Mouse (Mus musculus): ENCODE results near the gene Ces2h. TPM values are rescaled to one million over a fixed set of nuclear protein-coding genes. Genes with fewer than 3 reads are reported as not detected.

Ces2h gene
- not detected in 2 replicates for polyA plus RNA-seq (2014; fragmentation: Nextera tagmentation; extraction: Ambion mirVana)

- Histone ChIP-seq H3K4me1 (ENCODE audit: control insufficient read depth, insufficient read depth, low read length) (no peaks in the 10 kb centered on the region), H3K4me2 (replicated peaks; ENCODE audit: low read depth, low read length) (no peak within 1 kb of the TSS), H3K27me3 (ENCODE audit: control insufficient read depth, insufficient read depth, low read length) (no peaks in the 10 kb centered on the region), H3K9me3 (ENCODE audit: control insufficient read depth, low read length) (no peaks in the 10 kb centered on the region), H3K27ac (ENCODE audit: low read depth, low read length) (no peak within 1 kb of the TSS), H3K36me3 (ENCODE audit: control insufficient read depth, insufficient read depth, low read length) (no peaks in the 10 kb centered on the region), H3K4me3 (ENCODE audit: low read length) (no peak within 1 kb of the TSS), H3K9ac (ENCODE audit: low read depth, low read length) (no peak within 1 kb of the TSS)
- WGBS = 67% methylated on average over 7 of the region's 7 CpGs
- no peak for ATAC-seq (ENCODE audit: low FRiP score, low TSS enrichment)
These were observed at the start of gene Ces2h for GRCm38 (mm10) chr8:105000586-105000985. TSS of gene Ces2h (plus strand) at chr8:105000853.

DNA sequence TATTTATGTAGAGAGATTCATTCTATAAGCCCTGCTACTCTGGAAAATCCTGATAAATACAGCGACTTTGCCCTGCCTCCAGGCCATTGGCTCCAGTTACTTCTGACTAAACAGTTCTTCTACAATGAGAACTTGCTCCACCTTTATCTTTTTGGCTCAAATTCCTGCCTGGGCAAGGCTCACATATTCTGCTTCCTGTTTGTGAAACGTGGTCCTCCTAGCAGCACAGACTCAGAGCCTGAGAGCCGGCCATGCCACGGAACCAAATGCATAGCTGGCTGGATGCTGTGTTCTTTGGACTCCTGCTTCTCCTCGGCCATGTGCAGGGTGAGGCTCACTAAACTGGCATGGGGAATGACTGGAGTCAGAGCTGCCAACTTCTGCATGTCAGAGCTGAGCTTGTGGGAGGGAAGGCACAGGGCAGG is 39.1 kb upstream of the Ces2h start, which contains the start of gene Ces2g:
Gene Ces2g, plus strand, starts transcription at position 182 of the 425 bp plus-strand sequence.
- Histone ChIP-seq H3K4me1 (ENCODE audit: control insufficient read depth, insufficient read depth, low read length) (no peaks in the 10 kb centered on the region), H3K4me3 (ENCODE audit: low read length) (no peak within 1 kb of the TSS), H3K27ac (ENCODE audit: low read depth, low read length) (no peak within 1 kb of the TSS), H3K4me2 (replicated peaks; ENCODE audit: low read depth, low read length) (no peak within 1 kb of the TSS), H3K9me3 (ENCODE audit: control insufficient read depth, low read length) (no peaks in the 10 kb centered on the region), H3K27me3 (ENCODE audit: control insufficient read depth, insufficient read depth, low read length) (no peaks in the 10 kb centered on the region), H3K9ac (ENCODE audit: low read depth, low read length) (no peak within 1 kb of the TSS), H3K36me3 (ENCODE audit: control insufficient read depth, insufficient read depth, low read length) (no peaks in the 10 kb centered on the region)
- ATAC-seq (ENCODE audit: low FRiP score, low TSS enrichment) = no peak
- WGBS = 70% methylated on average over 5 of the region's 5 CpGs

- no peak overlapping the region for H3K27ac ChIP-seq (ENCODE audit: low read depth, low read length)
- WGBS = 80% methylated on average over 8 of the region's 8 CpGs
- H3K36me3 ChIP-seq (ENCODE audit: control insufficient read depth, insufficient read depth, low read length) = no peaks in the 10 kb centered on the region
- no peaks in the 10 kb centered on the region for H3K27me3 ChIP-seq (ENCODE audit: control insufficient read depth, insufficient read depth, low read length)
- H3K4me1 ChIP-seq (ENCODE audit: control insufficient read depth, insufficient read depth, low read length) = no peaks in the 10 kb centered on the region
- ATAC-seq (ENCODE audit: low FRiP score, low TSS enrichment) = no peak
- H3K9me3 ChIP-seq (ENCODE audit: control insufficient read depth, low read length) = no peaks in the 10 kb centered on the region
- H3K9ac ChIP-seq (ENCODE audit: low read depth, low read length) = no peak overlapping the region
- H3K4me2 ChIP-seq (replicated peaks; ENCODE audit: low read depth, low read length) = no peak overlapping the region
- H3K4me3 ChIP-seq (ENCODE audit: low read length) = no peak overlapping the region
These were observed 38.3 kb upstream of the Ces2h start for GRCm38 (mm10) chr8:104962229-104962901.

DNA sequence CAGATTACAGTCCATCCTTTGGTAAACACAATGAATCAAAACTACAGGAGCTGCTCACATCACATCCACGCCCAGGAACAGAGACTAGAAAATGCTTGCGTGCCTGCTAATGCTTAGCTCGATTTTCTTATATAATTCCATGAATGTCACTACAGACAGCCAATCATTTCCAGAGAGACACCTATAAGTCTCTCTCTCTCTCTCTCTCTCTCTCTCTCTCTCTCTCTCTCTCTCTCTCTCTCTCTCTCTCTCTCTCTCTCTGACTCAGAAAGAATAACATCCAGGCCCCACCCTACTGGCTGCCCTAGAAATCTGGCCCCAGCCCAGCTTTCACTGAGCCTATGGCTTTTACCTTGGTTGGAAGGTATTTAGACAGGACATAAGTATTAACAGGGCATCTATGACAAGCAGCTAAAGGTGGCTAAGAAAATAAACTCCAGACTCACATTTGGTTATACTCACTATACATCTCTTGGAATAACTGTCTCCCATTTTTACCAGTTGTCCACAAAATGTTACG is 37.2 kb upstream of the Ces2h start:
- H3K4me1 ChIP-seq (ENCODE audit: control insufficient read depth, insufficient read depth, low read length) = no peaks in the 10 kb centered on the region
- H3K27ac ChIP-seq (ENCODE audit: low read depth, low read length) = no peak overlapping the region
- H3K4me2 ChIP-seq (replicated peaks; ENCODE audit: low read depth, low read length) = no peak overlapping the region
- no peak overlapping the region for H3K4me3 ChIP-seq (ENCODE audit: low read length)
- WGBS = 84% methylated on average over 4 of the region's 4 CpGs
- H3K9ac ChIP-seq (ENCODE audit: low read depth, low read length) = no peak overlapping the region
- no peaks in the 10 kb centered on the region for H3K27me3 ChIP-seq (ENCODE audit: control insufficient read depth, insufficient read depth, low read length)
- H3K9me3 ChIP-seq (ENCODE audit: control insufficient read depth, low read length) = no peaks in the 10 kb centered on the region
- no peaks in the 10 kb centered on the region for H3K36me3 ChIP-seq (ENCODE audit: control insufficient read depth, insufficient read depth, low read length)
- ATAC-seq (ENCODE audit: low FRiP score, low TSS enrichment) = no peak

GRCm38 (mm10) chr8:104984126-104984525 is 16.5 kb upstream of the Ces2h start:
- no peak overlapping the region for H3K27ac ChIP-seq (ENCODE audit: low read depth, low read length)
- H3K4me3 ChIP-seq (ENCODE audit: low read length) = no peak overlapping the region
- WGBS = 90% methylated on average over 5 of the region's 5 CpGs
- no peaks in the 10 kb centered on the region for H3K27me3 ChIP-seq (ENCODE audit: control insufficient read depth, insufficient read depth, low read length)
- no peak overlapping the region for H3K4me2 ChIP-seq (replicated peaks; ENCODE audit: low read depth, low read length)
- ATAC-seq (ENCODE audit: low FRiP score, low TSS enrichment) = no peak
- H3K4me1 ChIP-seq (ENCODE audit: control insufficient read depth, insufficient read depth, low read length) = no peaks in the 10 kb centered on the region
- H3K9ac ChIP-seq (ENCODE audit: low read depth, low read length) = no peak overlapping the region
- H3K9me3 ChIP-seq (ENCODE audit: control insufficient read depth, low read length) = peaks cover 6% of the 10 kb centered on the region
- no peaks in the 10 kb centered on the region for H3K36me3 ChIP-seq (ENCODE audit: control insufficient read depth, insufficient read depth, low read length)

GRCm38 (mm10) chr8:104984942-104985341 is 15.7 kb upstream of the Ces2h start:
- H3K9me3 ChIP-seq (ENCODE audit: control insufficient read depth, low read length) = no peaks in the 10 kb centered on the region
- ATAC-seq (ENCODE audit: low FRiP score, low TSS enrichment) = no peak
- no peak overlapping the region for H3K27ac ChIP-seq (ENCODE audit: low read depth, low read length)
- H3K4me3 ChIP-seq (ENCODE audit: low read length) = no peak overlapping the region
- 91% methylated on average over 2 of the region's 2 CpGs for WGBS
- H3K4me1 ChIP-seq (ENCODE audit: control insufficient read depth, insufficient read depth, low read length) = no peaks in the 10 kb centered on the region
- no peaks in the 10 kb centered on the region for H3K27me3 ChIP-seq (ENCODE audit: control insufficient read depth, insufficient read depth, low read length)
- H3K4me2 ChIP-seq (replicated peaks; ENCODE audit: low read depth, low read length) = no peak overlapping the region
- no peak overlapping the region for H3K9ac ChIP-seq (ENCODE audit: low read depth, low read length)
- H3K36me3 ChIP-seq (ENCODE audit: control insufficient read depth, insufficient read depth, low read length) = no peaks in the 10 kb centered on the region

GRCm38 (mm10) chr8:104998191-104998590 is 2.5 kb upstream of the Ces2h start:
- WGBS = 72% methylated on average over 6 of the region's 6 CpGs

DNA sequence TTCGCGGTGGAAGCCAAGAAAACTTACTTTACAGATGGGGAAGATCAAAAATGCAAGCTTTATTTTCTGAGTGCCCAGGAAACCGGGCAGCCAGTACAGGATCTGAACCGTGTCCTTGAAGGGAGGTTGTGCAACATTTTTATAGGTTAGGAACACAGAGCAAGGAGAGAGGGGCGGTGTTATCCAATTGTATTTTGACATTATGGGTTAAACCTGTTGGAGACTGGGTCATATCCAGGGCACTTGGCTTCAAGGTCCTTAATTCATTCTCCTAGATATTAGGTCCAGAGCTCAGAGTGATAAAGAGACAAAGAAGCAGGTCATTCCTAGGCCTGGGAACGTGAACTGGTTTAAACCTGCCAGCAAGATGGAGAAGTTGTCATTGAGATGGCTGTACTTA is 1.5 kb upstream of the Ces2h start:
- no peak overlapping the region for H3K4me3 ChIP-seq (ENCODE audit: low read length)
- no peak overlapping the region for H3K27ac ChIP-seq (ENCODE audit: low read depth, low read length)
- H3K27me3 ChIP-seq (ENCODE audit: control insufficient read depth, insufficient read depth, low read length) = no peaks in the 10 kb centered on the region
- H3K36me3 ChIP-seq (ENCODE audit: control insufficient read depth, insufficient read depth, low read length) = no peaks in the 10 kb centered on the region
- ATAC-seq (ENCODE audit: low FRiP score, low TSS enrichment) = no peak
- H3K9me3 ChIP-seq (ENCODE audit: control insufficient read depth, low read length) = no peaks in the 10 kb centered on the region
- 84% methylated on average over 6 of the region's 6 CpGs for WGBS
- no peak overlapping the region for H3K4me2 ChIP-seq (replicated peaks; ENCODE audit: low read depth, low read length)
- no peak overlapping the region for H3K9ac ChIP-seq (ENCODE audit: low read depth, low read length)
- no peaks in the 10 kb centered on the region for H3K4me1 ChIP-seq (ENCODE audit: control insufficient read depth, insufficient read depth, low read length)

More at GRCm38 (mm10) chr8:104998191-104998590, 2.5 kb upstream of the Ces2h start:
- no peak overlapping the region for H3K27ac ChIP-seq (ENCODE audit: low read depth, low read length)
- no peaks in the 10 kb centered on the region for H3K36me3 ChIP-seq (ENCODE audit: control insufficient read depth, insufficient read depth, low read length)
- no peak overlapping the region for H3K9ac ChIP-seq (ENCODE audit: low read depth, low read length)
- H3K4me1 ChIP-seq (ENCODE audit: control insufficient read depth, insufficient read depth, low read length) = no peaks in the 10 kb centered on the region
- no peak for ATAC-seq (ENCODE audit: low FRiP score, low TSS enrichment)
- no peaks in the 10 kb centered on the region for H3K27me3 ChIP-seq (ENCODE audit: control insufficient read depth, insufficient read depth, low read length)
- H3K4me2 ChIP-seq (replicated peaks; ENCODE audit: low read depth, low read length) = no peak overlapping the region
- H3K9me3 ChIP-seq (ENCODE audit: control insufficient read depth, low read length) = no peaks in the 10 kb centered on the region
- H3K4me3 ChIP-seq (ENCODE audit: low read length) = no peak overlapping the region

- H3K27ac ChIP-seq (ENCODE audit: low read depth, low read length) = no peak overlapping the region
- H3K27me3 ChIP-seq (ENCODE audit: control insufficient read depth, insufficient read depth, low read length) = no peaks in the 10 kb centered on the region
- ATAC-seq (ENCODE audit: low FRiP score, low TSS enrichment) = no peak
- H3K4me2 ChIP-seq (replicated peaks; ENCODE audit: low read depth, low read length) = no peak overlapping the region
- no peaks in the 10 kb centered on the region for H3K36me3 ChIP-seq (ENCODE audit: control insufficient read depth, insufficient read depth, low read length)
- peaks cover 4% of the 10 kb centered on the region; the same call in 1 of the 2 replicates for H3K9me3 ChIP-seq (ENCODE audit: control insufficient read depth, low read length)
- WGBS = 81% methylated on average over 2 of the region's 2 CpGs
- no peak overlapping the region for H3K4me3 ChIP-seq (ENCODE audit: low read length)
- H3K4me1 ChIP-seq (ENCODE audit: control insufficient read depth, insufficient read depth, low read length) = no peaks in the 10 kb centered on the region
- no peak overlapping the region for H3K9ac ChIP-seq (ENCODE audit: low read depth, low read length)
These were observed 9.3 kb downstream of the Ces2h start for GRCm38 (mm10) chr8:105010000-105010399.
